Mouse (Mus musculus) myocyte (in vitro differentiated cells): ENCODE measurements around the gene Catsperg2.

ENCODE experiments used
- CEBPB ChIP-seq: IDR thresholded peaks from 2 replicates; pipeline ENCODE4 v1.6.1; 2011; ENCODE audit warnings: mild to moderate bottlenecking, moderate library complexity; ENCODE audit not compliant: poor library complexity, insufficient read depth, severe bottlenecking
- E2F4 ChIP-seq: IDR thresholded peaks from one replicate; pipeline ENCODE4 v1.6.1; 2011; ENCODE audit warnings: mild to moderate bottlenecking, control low read depth, moderate library complexity; ENCODE audit not compliant: insufficient read depth
- MAX ChIP-seq: IDR thresholded peaks from one replicate; pipeline ENCODE4 v1.6.1; 2011; ENCODE audit warnings: low read depth, mild to moderate bottlenecking, control low read depth
- MYOG ChIP-seq, 3 experiments: IDR thresholded peaks; one replicate each; pipeline ENCODE4 v1.6.1; 2011; ENCODE audit warnings: control low read depth in 2 of 3, low read depth in 2 of 3, mild to moderate bottlenecking in 2 of 3; ENCODE audit not compliant: insufficient read length in 2 of 3, control insufficient read depth in 1 of 3, insufficient read depth in 1 of 3
- POLR2A ChIP-seq: IDR thresholded peaks from one replicate; pipeline ENCODE4 v1.6.1; 2011; ENCODE audit warnings: low read depth, mild to moderate bottlenecking, control low read depth, moderate library complexity; ENCODE audit not compliant: insufficient read length
- POLR2AphosphoS2 ChIP-seq: IDR thresholded peaks from one replicate; pipeline ENCODE4 v1.6.1; 2011; ENCODE audit warnings: low read depth, control low read depth; ENCODE audit not compliant: insufficient read length
- REST ChIP-seq: IDR thresholded peaks from one replicate; pipeline ENCODE4 v1.6.1; 2011; ENCODE audit warnings: mild to moderate bottlenecking, control low read depth, moderate library complexity; ENCODE audit not compliant: insufficient read depth, insufficient read length
- TCF12 ChIP-seq: IDR thresholded peaks from one replicate; pipeline ENCODE4 v1.6.1; 2011; ENCODE audit warnings: mild to moderate bottlenecking, control low read depth; ENCODE audit not compliant: poor library complexity, insufficient read depth, severe bottlenecking
- TCF3 ChIP-seq: IDR thresholded peaks from one replicate; pipeline ENCODE4 v1.6.1; 2011; ENCODE audit warnings: low read depth, control low read depth; ENCODE audit not compliant: insufficient read length
- USF1 ChIP-seq: IDR thresholded peaks from one replicate; pipeline ENCODE4 v1.6.1; 2011; ENCODE audit warnings: low read depth, mild to moderate bottlenecking, control low read depth, moderate library complexity

- TF ChIP-seq POLR2A (peak; percentile 82), E2F4 (no peak), TCF12 (no peak), USF1 (peak; percentile 53), MAX (peak; percentile 1), TCF3 (no peak), POLR2AphosphoS2 (peak; percentile 72), MYOG (IDR thresholded peaks at IDR 0.05; ENCODE audit: control insufficient read depth in 1 of 3, insufficient read depth in 1 of 3, insufficient read length in 2 of 3, low read depth in 2 of 3) (no peak), REST (no peak), CEBPB (no peak)
Measured at GRCm38 (mm10) chr7:29768090-29768900, 41.5 kb upstream of the Catsperg2 start, which contains the start of gene Zfp84.
